Mouse (Mus musculus) spleen, adult 2 months (tissue): Measurements from ENCODE around the gene Cpm.

Source experiments
- CTCF ChIP-seq: fragments of 200-500 bp; IDR thresholded peaks from 2 replicates; pipeline ENCODE4 v1.5.1; 2011; ENCODE audit warnings: mild to moderate bottlenecking, inconsistent platforms; ENCODE audit not compliant: insufficient read depth, insufficient read length, insufficient replicate concordance; ENCODE audit errors: extremely low read depth
- POLR2A ChIP-seq: fragments of 200-500 bp; IDR thresholded peaks from 2 replicates; pipeline ENCODE4 v1.6.1; 2011; ENCODE audit warnings: low read depth, low read length, inconsistent platforms

DNA sequence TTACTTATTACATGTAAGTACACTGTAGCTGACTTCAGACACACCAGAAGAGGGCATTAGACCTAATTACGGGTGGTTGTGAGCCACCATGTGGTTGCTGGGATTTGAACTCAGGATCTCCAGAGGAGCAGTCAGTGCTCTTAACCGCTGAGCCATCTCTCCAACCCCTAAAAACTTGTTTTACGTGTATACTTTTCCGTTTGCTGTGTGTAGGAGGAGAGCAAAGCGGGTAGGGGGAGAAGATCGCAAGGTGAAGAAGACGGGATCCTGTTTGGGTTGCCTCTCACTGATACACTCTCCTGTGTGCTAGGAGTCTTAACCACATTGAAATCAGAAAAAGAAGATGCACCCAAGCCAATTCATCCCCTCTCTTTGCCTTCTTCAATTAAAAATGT is 24.5 kb downstream of the Cpm start:
- no peak for TF ChIP-seq POLR2A
- no peak for TF ChIP-seq CTCF
